Mouse (Mus musculus): ENCODE data around the gene Ern2. TPM values are rescaled to one million over a fixed set of nuclear protein-coding genes. Genes with fewer than 3 reads are reported as not detected.

The Ern2 gene
- total RNA-seq, 4 experiments from 2014 or later = 0.26 to 0.87 (median 0.73) TPM

GRCm38 (mm10) chr7:122158915-122159902 is 26.8 kb downstream of the Ern2 start, which contains the start of gene Plk1:
Gene Plk1 (plus strand): TSS chr7:122159439.
- DNase-seq (ENCODE audit: low spot score in 2 of 2) = peak; percentile 48 to 71

DNA sequence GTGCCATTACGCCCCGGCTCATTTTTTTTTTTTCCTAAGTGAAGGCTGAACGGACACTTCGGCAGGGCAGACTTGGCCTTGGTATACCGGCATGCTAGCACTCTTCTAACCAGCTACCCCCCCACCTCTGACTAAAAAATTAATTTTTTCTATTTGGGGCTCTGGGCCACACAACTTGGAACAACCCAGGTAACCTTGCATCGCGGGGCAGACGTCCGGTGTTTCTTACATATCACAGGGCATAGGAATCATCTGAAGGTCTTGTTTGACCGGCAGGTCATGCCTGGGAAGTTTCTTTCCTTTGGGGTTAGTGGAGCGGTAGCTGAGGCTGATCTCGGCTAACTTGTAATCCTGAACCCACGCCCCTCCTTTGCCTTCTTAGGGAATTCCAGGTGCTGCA is 27.5 kb downstream of the Ern2 start:
- no peak for DNase-seq (ENCODE audit: low spot score in 2 of 2)

DNA sequence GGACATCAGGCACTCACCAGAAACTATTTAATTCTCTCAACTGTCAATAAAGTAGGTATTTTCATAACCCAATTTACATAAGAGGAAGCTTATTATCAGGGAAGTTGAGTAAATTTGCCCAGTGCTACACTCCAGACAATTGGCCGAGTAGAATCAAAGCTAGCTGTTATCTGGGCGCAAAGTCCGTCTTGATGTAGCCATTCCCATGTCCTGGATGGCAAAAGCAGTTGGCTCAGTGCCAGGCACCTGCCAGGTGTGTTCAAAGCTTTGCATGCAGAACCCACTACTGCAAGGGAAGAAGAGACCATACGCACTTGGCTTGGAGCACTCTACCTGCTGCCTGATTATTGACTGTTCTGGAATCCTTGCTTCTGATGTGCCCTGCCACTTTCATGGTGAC is 33.5 kb downstream of the Ern2 start:
- no peak for DNase-seq (ENCODE audit: low spot score in 2 of 2)

- DNase-seq (ENCODE audit: low spot score in 2 of 2) = no peak
Observed at GRCm38 (mm10) chr7:122140991-122141390, 45.0 kb downstream of the Ern2 start.

GRCm38 (mm10) chr7:122138190-122138589 is 47.8 kb downstream of the Ern2 start:
- no peak for DNase-seq (ENCODE audit: low spot score in 2 of 2)

GRCm38 (mm10) chr7:122137071-122137470 is 48.9 kb downstream of the Ern2 start:
- no peak for DNase-seq (ENCODE audit: low spot score in 2 of 2)

GRCm38 (mm10) chr7:122135070-122135469 is 50.9 kb downstream of the Ern2 start:
- no peak for DNase-seq (ENCODE audit: low spot score in 2 of 2)

- no peak for DNase-seq (ENCODE audit: low spot score in 2 of 2)
Observed at GRCm38 (mm10) chr7:122133338-122133625, 52.7 kb downstream of the Ern2 start.

DNA sequence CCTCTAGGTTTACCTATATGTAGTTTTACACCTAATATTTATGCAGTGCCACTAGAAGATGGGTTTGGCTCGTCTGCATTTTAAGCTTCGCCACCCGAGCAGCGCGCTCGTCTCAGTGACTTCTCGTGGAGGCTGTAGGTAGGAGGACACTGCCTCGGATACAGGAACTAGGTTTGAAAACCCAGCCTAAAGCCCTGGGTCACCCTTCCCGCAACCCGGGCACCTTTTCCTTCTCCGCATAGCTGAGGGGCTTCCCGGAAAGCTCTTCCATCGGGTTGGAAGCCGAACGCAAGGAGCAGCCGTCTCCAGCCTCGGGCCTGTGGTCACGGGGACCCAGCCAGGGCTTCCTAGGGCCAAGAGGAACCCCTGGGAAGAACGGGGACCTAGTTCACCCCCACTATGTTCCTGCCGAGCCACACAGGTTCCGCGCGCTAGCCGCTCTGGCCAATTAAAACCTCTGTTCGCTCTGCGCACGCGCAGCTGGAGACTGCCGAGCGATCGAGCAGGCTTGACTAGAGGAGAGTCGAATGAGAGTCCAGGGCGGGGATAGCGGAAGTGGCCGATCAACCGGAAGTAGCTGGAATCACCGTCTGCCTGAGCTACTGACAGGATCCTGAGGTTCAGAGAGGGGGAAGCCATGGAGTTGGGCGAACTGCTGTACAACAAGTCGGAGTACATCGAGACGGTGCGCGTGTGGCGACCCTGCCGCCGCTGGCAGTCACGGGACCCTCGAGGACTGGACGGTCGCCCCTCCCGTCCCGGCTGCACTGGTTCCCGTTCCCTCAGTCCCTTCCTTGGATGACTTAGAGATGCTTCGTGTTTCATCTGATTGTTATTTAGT is 53.3 kb downstream of the Ern2 start, which contains the start of the genes Palb2 and Dctn5:
Gene Palb2 (minus strand): TSS at position 489 of the 841 bp plus-strand sequence.
Gene Dctn5 (plus strand): TSS at position 545 of the 841 bp plus-strand sequence.
- peak; percentile 97 for DNase-seq (ENCODE audit: low spot score in 2 of 2)

DNA sequence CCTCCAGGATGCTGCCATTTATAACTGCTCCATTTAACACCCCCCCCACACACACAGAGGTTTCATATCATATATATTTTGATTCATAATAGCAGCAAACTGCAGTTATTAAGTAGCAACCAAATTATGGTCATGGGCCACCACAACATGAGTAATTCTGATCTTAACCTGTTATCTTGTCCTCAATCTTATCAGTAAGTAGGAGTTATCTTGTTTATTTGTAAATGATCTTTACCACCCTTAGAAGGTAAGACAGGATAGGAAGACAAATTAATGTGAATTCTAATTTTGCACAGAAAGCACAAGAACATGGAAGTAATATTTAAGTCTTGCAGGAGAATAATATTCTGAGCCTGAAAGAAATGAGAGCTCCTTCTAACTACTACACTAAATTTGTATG is 54.2 kb downstream of the Ern2 start:
- no peak for DNase-seq (ENCODE audit: low spot score in 2 of 2)

- DNase-seq (ENCODE audit: low spot score in 2 of 2) = no peak
Observed at GRCm38 (mm10) chr7:122126946-122127345, 59.1 kb downstream of the Ern2 start.

GRCm38 (mm10) chr7:122125636-122126035 is 60.4 kb downstream of the Ern2 start:
- no peak for DNase-seq (ENCODE audit: low spot score in 2 of 2)

DNA sequence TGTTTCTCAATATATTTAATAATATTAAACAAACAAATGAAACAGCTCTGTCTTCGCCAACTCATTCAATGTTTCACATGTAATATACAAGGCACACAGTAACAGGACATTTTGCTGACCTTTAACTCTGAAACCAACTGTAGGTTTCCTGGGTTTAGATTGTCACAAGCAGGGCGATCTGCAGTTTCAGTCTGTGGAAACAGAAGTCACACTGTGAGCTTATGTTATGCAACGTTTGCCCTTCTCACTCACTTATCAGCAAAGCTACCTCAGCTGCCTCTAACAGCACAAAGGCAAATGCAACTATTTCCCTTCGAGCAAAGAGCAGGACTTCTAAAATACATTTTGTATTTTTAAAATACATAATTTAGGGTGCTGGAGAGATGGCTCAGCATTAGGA is 62.5 kb downstream of the Ern2 start:
- no peak for DNase-seq (ENCODE audit: low spot score in 2 of 2)

Other genes starting within 250 kb of the Ern2 start
- gene Cog7, start 204.5 kb downstream of the Ern2 start, total RNA-seq (2022) = 10 to 100 TPM; 41.5 to 47.1 (median 43.7) TPM
- gene Gga2, start 165.0 kb downstream of the Ern2 start, total RNA-seq (2022) = 10 to 100 TPM; 30.5 to 42.7 (median 33.3) TPM
- 10 to 100 TPM; 44.5 to 60.1 (median 52.6) TPM for gene Ubfd1, start 119.0 kb downstream of the Ern2 start, total RNA-seq (2022)
- 10 to 100 TPM in 2 of 4 experiments, 1 to 10 TPM in 2; 7.3 to 10.7 (median 9.3) TPM for gene Ears2, start 118.9 kb downstream of the Ern2 start, total RNA-seq (2022)
- 100 to 1,000 TPM; 260 to 283 (median 273) TPM for gene Ndufab1, start 84.3 kb downstream of the Ern2 start, total RNA-seq (2022)
- 1 to 10 TPM; 1.7 to 2.5 (median 2.4) TPM for gene Palb2, start 53.2 kb downstream of the Ern2 start, total RNA-seq (2022)
- 100 to 1,000 TPM in 3 of 4 experiments, 10 to 100 TPM in 1; 95.7 to 114 (median 101) TPM for gene Dctn5, start 53.2 kb downstream of the Ern2 start, total RNA-seq (2022)
- 1 to 10 TPM; 1.7 to 2.8 (median 2.5) TPM for gene Plk1, start 26.8 kb downstream of the Ern2 start, total RNA-seq (2022)
- 1 to 10 TPM; 2.5 to 3.4 (median 2.9) TPM for gene Chp2, start 33.3 kb upstream of the Ern2 start, total RNA-seq (2022)
- 100 to 1,000 TPM; 650 to 790 (median 729) TPM for gene Prkcb, start 102.5 kb upstream of the Ern2 start, total RNA-seq (2022)